Mouse (Mus musculus): Measurements from ENCODE around the gene Marveld2.

Marveld2 gene

DNA sequence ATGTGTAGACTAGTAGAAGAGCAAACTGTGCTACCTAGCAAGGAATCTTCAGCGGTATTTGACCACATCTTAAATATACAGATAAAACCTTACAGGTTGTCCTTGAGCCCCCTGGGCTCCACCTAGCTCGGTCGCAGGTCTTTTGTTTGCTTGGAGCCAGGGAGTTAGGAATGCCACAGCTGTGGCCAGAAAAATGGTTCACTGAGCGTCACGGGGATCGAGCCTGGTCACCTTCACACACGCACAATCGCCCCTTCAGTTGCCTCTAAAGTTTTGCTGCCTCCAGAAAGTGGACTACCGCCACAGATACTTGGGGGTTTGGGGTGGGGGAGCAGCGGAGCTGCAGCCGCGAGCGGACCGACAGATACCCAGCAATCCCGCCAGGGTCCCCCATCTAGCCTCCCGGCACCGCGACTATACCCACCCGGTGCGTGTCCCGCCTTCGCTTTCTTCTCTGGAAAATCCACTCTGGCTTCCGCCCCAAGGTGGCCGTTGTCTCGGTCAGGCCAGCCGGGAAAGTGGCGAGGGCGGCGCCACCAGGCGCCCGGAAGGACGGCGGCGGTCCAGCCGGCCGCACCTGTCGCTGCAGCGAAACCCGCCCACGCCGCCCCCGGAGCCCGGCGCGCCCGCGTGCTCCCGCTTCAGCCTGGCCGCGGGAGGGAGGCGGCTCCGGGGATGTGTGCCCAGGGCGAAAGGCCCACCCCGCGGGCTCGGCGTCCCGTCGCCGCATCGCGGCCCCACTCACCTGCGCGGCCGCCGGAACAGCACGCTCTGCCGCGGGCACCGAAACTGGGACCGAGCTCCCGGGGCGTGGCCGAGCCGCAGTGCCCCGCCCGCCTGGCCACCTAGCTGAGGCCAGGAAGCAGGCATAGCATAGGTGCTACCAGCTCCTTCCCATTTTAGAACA lies at the start of gene Marveld2:
Gene Marveld2, minus strand, starts transcription at position 791 of the 907 bp plus-strand sequence.
- in situ Hi-C loops (cut with MboI, MseI), result no loop called here

DNA sequence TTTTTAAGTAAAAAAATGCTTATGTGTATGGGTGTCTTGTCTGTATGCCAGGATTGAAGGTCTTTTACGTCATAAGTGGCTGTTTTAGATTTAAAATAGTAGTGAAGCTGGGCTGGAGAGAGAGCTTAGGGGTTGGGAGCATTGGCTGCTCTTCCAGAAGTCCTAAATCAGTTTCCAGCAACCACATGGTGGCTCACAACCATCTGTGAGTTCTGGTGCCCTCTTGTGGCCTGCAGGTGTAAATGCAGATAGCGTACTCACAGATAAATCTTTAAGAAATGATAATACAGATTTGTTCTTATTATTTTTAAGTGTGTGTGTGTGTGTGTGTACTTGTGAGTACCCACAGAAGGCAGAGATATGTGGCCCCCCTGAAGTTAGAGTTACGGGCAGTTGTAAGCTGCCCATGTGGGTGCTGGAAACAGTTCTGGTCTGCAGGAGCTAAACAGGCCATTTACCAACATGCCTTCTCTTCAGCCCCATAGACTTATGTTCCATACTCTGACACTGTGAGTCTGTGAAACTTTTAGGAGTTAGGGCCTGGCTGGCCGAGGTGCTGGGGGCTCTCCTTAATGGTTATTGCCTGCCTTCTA lies 43.2 kb upstream of the Marveld2 start:
- in situ Hi-C loops (cut with MboI, MseI), result no loop called here

DNA sequence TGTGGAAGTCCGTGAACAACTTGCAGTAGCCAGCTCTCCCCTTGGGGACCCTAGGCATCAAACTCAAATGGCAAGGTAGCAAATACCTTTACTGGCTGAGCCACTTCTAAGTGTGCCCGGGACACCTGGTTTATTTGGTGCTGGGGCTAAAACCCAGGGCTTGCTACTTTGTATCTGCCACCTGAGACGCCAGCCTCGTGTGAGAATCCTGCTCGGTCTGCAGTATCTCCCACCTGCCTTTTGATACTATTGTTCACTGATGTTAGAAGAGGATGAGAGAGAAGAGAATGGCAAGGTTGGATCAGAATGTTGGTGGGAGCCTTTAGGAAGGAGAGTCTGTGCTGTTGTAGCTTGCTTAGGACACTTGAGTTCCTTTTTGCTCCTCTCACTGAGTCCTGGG lies 41.3 kb upstream of the Marveld2 start:
- in situ Hi-C loops (cut with MboI, MseI), result no loop called here

DNA sequence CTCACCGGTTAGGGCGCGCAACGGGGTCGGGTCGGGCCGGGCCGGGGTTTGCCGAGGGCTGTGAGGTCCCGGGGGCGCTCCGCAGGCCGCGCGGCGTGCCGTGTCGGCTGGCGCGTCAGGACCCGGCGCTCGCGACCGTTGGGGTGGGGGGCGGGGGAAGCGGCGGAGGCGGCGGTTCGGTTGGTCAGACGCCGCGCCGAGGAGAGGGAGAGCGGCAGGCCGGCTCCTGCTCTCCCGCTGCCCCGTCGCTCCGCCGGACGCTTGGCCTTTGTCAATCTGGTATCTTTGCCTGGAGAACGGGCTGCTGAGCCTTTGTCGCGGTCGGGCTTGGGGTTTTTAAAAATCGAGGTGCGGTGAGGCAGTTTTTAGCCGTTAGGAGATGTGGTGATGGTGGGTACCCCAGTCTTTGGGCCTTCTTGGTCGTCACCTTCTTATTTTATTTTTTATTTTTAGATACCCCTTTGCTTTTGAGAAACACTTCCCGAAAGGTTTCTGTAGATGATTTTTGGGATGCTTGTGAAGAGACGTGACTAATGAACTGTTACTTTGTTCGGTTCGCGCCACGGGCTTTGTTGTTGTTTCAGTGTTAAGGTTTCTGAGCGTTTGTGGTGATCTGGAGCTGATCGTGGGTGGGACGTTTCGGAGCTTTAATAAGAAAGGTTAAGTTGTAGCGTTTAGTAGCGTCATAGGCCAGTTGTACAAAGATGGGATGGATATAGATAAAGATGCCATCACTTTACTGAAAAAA lies 34.8 kb upstream of the Marveld2 start, which contains the start of gene Taf9:
Gene Taf9, plus strand, starts transcription at position 141 of the 748 bp plus-strand sequence.
- in situ Hi-C loops (cut with MboI, MseI), result no loop called here

DNA sequence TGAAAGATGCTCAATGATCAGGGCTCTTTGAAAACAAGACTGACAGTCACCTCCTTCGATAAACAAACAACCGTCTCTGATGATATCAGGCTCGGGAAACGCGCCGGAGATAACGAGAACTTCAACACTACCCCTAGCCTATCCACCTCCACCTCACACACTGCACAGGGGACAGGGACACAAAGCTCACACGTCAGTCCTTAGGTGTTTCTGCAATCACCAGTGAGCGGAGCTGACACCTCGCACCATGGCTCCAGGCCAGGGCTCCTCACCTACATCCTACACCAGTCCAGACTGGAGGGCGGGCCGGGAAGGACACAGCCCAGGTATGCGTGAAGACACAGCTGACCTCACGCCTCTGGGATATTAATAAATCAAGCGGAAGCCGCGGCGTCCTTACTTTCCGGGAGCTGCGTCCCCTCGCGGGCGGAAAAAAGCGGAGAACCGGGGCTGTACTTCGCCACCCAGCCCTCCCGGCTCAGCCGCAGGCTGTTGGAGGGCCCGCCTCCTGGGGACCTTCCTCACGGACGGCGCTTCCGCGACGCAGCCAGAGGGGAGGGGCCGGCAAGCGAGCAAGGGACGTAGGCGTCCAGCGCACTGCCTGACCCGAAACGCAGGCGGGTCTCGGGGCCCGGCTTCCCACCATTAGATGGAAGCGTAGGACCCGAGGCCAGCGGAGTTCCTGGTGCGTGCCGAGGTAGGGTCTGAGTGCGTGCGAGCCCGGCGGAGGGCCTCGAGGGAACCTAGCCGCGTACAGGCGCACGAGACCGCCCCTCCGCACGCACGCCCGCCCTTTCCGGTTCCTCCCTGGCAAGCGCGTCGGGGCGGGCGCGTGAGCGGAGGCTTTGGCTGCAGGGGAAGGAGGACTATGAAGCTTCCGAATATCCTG lies 34.0 kb upstream of the Marveld2 start, which contains the start of the genes Ak6 and Rad17:
Gene Ak6, plus strand, starts transcription at position 430 of the 889 bp plus-strand sequence.
Gene Rad17, minus strand, starts transcription at position 502 of the 889 bp plus-strand sequence.
- in situ Hi-C loops (cut with MboI, MseI), result no loop called here

DNA sequence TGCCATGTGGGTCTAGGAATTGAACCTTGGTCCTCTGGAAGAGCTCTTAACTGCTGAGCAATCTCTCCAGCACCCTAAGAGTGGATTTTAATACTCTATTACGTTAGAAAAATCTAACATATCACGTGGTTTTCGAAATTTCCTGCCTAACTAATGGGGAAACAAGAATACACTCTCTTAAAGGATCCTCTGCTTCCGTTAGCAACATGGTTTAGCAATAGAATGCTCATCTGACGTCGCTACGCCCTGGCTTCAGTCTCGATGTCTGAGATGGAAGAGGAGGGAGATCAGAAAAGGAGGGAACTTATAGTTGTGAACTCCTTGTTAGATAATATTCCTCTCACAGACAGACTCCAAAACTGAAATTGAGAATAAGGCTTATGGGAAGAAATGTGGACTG lies 31.5 kb upstream of the Marveld2 start:
- in situ Hi-C loops (cut with MboI, MseI), result loop anchor here (25.0 kb wide), 1 partner anchor 611 kb away; no protein-coding TSS in a partner anchor

DNA sequence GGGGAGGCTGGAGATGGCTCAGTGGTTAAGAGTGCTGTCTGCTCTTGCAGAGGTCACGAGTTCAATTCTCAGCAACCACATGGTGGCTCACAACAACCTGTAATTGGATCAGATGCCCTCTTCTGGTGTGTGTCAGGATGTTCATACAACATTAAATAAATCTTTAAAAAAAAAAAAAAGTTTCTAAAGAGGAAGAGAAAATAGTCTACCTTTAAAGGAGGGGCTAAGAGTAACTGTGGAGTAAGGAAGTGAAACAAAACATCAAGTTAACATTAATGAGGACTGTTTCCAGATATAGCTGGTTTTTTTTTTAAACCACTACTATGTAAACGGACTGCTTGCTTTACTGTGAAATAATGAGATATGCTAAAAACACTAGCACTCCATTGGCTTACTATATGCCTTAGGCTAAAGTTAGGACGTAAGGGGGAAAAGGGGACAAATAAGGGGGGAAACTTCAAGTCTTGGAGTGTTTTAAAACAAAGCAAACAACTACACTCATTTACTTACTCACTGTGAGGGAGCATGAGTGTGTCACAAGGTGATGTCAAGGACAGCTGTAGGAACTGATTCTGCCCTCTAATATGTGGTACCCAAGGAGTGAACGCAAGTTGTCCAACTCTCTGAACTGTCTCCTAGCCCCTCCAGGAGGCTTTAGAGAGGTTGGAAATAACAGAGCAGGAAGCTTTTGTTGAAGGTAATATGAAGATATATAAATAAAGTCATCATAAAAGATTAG lies 25.9 kb upstream of the Marveld2 start:
- in situ Hi-C loops (cut with MboI, MseI), result loop anchor here (25.0 kb wide), 1 partner anchor 605 kb away; no protein-coding TSS in a partner anchor

DNA sequence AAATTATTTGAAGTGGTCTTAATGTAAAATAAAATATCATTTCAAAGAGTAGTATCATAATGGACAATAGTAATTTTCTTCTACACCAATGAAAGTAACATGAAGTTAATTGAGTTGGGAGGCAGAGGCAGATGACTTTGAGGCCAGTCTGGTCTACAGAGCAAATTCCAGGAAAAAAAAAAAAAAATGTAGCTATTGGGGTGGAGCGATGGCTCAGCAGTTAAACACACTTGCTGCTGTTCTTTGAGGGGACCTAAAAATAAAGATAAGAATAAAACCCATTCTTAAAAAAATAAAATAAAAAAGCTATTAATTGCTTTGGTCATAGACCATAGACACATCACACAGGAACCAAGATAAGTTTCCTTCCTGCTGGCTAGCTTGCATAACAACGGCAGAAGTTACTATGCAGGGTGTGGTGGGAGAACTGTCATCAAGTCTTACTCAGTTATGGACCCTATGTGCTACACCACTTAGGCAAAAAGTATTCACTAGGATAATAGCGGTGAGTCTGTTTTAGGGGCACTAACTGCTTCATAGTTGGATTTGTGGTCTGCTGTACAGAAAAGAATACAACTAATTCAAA lies 17.4 kb upstream of the Marveld2 start:
- in situ Hi-C loops (cut with MboI, MseI), result loop anchor here (25.0 kb wide), 1 partner anchor 597 kb away; no protein-coding TSS in a partner anchor

DNA sequence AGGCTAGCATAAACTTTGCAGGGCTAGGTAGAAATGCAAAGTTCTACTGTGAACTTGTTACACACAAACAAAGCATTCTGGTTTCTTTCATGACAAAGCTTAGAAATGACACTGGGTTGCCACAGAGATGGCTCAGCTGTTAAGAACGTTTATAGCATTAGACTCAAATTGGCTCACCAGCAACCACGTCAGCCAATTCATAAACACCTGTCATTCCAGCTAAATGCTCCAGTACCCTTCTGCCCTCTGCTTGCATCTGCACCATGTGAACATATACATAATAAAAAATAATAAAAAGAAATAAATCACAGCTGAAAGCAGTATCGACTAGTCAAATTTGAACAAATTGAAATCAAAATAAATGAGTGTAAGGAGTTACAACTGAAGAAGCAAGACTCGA lies 5.5 kb upstream of the Marveld2 start:
- in situ Hi-C loops (cut with MboI, MseI), result no loop called here

DNA sequence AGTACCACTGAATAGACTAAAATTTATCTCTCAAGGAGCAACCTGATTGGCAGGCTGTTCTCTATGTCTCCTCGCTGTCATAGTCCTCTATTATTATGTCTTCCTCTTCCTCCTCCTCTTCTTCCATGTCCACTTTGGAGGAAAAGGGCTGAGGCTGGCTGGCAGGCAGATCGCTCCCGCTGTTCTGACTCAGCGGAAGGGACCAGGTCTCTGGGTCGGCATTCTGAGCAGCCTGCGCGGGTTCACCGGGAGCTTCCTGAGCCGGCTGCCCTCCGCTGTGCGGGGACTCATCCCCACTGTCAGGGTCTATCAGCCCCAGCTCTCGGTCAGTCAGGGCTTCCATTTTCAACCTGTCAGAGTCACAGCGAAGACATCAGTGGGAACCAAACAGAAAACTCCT lies 812 bp upstream of the Marveld2 start:
- in situ Hi-C loops (cut with MboI, MseI), result no loop called here

DNA sequence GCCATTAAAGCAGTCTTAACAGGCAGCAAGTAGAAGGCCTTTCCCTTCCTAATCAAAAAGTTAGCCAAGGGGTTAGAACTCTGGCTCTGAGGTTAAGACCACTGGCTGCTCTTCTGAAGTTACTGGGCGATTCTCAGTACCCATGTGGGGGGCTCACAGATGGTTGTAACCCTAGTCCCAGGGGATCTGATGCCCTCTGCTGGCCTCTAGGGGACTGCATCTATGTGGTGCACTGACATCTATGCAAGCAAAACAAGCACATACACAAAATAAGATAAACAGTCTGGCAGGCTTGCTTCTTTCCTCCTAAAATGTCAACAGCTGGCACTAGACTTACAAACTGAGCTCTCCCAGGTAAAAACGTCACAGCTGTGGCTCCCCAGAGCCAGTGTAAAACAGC lies 3.9 kb downstream of the Marveld2 start:
- in situ Hi-C loops (cut with MboI, MseI), result no loop called here

DNA sequence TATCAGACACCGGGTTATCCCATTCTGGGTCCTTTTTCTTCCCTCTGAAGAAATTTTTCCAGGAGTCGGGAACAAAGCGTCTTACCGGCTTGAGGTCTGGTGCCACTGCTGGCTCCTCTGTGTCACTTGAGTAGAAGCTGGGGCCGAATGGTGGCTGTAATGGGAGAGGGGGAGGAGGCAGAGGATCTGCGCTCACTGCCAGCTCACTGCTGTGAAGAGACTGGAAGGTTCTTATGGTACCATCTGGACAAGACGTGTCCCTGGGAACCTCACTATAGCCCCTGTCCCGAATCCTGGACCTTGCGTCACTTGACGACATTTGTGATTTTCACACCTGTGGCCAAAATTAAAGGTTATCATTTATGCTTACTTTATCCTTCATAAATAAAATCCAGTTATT lies 4.5 kb downstream of the Marveld2 start:
- in situ Hi-C loops (cut with MboI, MseI), result no loop called here

DNA sequence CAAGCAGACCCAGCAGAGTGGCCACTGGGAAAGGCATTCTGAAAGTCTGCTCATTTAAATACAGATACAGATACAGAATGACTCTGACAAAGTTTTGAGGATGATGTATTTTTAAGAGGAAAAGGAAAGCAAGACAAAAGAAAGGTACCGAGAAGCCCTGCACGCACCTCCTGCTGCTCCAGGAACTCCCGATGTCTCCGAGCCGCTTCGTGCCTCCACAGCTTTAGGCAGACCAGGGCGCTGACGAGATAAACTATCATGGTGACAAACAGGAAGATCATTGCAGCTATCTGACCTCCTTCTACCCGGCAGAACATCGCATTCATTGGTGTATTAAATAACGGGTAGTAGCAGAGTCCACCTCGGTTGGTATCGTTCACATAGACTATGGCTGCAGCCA lies 5.5 kb downstream of the Marveld2 start:
- in situ Hi-C loops (cut with MboI, MseI), result no loop called here

DNA sequence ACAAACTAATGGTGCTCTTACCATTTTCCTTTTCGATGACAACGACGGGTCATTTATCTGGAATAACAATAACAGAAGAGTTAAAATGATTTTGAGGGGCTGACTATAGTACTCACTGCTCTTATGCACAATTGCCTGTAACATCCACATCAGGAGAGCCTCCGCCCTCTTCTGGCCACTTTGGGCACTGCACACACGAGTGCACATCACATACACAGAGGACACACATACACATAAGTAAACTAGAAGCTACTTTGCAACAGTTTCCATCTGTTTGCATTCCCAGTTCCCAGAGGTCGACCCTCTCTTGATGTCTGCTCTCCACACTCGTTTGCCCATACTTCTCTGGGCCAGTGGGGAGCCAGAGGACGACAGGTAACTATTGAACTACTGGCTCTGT lies 9.0 kb downstream of the Marveld2 start:
- in situ Hi-C loops (cut with MboI, MseI), result no loop called here

DNA sequence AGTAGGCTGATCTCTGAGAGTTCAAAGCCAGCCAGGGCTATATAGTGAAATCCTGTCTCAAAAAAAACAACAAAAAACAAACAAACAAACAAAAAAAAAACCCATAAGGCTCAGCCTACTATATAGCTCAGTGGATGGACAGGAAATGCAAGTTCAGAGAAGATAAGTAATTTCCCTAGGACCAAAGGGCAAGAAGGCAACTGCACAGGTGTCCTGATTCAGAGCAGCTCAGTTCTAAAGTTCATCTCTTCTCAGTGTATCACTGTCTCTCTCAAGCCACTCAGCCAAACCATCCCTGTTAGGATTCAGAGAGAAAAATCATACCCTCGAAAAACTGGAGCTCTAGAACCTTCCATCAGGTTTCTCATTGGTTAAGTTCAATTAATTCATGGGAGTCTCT lies 10.9 kb downstream of the Marveld2 start:
- in situ Hi-C loops (cut with MboI, MseI), result no loop called here

DNA sequence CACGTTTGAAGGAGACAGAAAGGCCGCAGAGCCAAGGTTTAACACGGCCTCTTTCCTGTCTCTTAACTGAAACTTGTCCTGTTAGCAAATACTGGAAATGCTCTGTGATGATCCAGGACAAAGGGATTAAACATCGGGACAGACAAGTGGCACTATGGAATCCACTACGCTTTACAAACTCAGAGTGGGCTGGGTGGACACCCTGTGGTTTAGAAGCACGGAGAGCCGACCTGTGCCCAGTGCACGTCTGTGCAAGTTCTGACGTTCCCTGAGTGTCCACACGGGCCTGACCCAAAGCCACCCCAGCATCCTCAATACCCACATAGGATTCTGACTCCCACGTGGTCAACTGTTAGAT lies 13.1 kb downstream of the Marveld2 start:
- in situ Hi-C loops (cut with MboI, MseI), result no loop called here

DNA sequence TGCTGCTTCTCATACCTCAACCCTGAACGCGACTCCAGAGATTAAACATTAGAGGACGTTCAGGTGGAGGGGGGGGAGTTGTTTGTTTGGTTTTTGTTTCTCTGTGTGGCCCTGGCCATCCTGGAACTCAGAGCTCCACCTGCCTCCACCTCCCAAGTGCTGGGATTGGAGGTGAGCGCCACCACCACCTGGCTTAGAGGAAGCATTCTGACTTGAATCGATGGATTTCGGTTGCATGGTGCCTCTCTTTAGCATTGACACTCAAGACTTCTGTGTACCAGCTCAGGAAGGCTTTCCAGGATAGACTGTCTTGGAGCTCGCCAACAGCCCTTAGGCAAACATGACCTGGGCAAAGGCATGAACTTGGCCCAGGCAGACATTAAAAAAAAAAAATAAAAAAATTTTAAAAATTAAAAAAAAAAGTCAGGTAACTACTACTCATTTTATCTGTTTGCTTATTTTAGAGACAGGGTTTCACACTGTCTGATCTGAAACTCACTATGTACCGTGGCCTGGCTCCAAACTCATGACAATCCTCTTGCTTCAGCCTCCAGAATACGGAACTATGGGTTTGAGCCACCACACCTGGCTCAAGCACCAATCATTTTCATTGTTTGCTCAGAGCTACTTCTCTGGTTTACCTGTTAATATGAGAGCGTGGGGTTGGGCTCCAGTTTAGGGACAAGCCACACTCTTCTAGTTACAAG lies 13.6 kb downstream of the Marveld2 start:
- in situ Hi-C loops (cut with MboI, MseI), result no loop called here

DNA sequence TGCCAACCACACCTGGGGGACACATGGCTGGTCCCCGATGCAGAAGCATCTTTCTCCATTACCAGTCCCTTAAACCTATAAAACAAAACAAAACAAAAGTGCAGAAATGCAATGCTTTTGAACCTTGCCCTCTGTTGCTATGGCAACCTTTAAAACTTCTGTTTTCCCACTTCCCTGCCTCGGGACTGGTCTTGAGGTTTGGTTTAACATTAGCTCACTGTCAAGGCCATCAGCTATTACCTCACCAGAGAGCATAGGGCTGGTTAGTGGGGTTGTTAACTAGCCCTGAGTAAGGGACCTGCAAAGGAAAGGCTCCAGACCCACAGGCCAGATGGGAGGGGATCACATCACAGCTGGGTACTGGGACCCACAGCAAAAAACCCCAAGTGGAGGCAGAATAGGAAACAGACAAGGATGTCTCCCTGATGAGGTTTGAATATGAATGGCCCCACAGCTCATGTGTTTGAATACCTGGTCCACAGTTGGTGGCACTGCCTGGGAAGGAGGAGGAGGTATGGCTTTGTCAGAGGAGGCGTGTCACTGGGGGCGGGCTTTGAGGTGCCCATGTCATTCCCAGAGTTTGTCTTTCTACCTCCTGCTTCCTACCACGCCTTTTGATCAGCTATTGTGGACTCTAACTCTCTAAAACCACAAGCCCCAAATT lies 14.4 kb downstream of the Marveld2 start:
- in situ Hi-C loops (cut with MboI, MseI), result no loop called here

DNA sequence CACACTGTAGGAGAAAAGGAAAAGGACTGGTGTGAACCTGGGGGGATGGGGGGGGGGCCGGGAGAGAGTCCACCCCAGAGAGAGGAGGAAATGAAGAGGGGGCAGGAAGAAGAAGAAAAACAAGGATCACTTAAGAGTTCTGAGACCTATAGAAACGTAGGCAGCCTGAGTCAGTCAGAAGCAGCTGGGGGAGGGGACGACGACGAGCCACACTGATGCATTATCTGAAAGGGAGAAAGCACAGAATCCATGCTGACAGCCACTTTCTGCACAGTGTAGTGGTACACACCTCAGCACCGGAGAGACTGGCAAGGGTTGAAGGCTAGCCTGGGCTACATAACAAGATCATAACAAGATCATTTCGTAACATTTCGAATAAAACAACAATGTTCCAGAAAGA lies 15.7 kb downstream of the Marveld2 start:
- in situ Hi-C loops (cut with MboI, MseI), result no loop called here
